Mouse (Mus musculus): ENCODE measurements around the gene Gxylt1. TPM values are rescaled to one million over a fixed set of nuclear protein-coding genes. Genes with fewer than 3 reads are reported as not detected.
"Not testable (repeated sequence)": the region's sequence is repeated elsewhere in the genome, so short reads cannot be mapped to it uniquely, and the experiment has no call there.

The Gxylt1 gene
- total RNA-seq (2022) = 10 to 100 TPM; 12.0 to 13.0 (median 12.4) TPM

DNA sequence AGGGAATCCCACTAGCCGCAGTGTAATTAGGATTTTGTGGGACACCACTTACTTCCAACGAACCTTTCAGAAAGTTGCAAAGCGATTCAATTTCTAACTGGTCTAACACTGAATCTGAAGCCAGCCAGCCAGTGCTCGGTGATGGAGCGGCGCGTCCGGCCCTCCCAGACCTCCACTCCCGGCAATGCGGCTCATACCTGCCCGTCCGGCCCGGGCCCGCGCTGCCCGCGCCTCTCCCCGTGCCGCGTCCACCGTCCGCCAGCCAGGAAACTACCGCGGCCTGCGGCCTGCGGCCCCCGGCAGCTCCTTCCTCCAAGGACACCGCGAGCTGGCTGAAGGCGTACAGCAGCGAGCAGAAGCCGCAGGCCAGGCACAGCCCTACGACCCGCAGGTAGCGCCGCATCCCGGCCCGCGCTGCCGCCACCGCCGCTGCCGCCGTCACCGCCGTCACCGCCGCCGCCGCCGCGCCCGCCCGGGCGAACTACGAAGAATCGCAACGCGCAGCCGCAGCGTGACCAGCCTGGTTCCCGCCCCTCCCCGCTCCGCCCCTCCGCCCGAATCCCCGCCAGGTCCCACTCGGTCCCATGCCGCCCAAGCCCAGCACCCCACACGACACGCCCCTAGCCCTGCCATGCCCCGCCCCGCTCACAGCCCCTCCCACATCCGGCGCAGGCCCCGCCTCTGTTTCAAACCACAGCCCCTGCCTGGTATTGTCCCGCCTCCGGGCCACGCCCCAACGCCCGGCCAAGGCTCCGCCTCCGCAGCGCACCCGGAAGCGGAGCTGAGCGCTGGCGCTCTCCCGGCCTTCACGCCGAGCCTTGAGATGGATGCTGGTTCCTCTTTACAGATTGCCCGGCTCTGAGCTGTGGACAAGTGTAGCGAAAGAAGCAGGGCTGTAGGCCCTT lies at the start of gene Gxylt1:
TSS of gene Gxylt1 (minus strand) at position 501 of the 905 bp plus-strand sequence.
- DNase-seq (ENCODE audit: low spot score in 2 of 2) = peak; percentile 99

DNA sequence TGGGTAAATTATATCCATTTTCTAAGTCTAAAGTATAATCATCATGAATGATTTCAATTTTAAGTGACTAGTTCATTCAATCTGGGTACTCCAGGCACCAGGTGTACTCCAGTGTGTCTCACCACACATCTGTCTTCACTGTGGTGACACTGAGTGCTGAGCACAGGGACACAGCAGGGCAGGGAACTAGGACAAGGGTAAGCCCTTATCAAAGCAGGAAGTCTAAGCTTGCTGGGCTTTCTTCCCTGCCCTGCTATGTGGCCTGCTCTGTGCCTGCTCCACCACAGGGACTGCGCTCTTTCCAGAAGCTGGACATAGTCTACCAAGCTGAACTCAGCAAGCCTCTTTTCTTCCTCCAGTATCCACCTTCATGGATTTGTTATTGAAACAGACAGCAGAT lies 43.8 kb upstream of the Gxylt1 start:
- DNase-seq (ENCODE audit: low spot score in 2 of 2) = no peak

DNA sequence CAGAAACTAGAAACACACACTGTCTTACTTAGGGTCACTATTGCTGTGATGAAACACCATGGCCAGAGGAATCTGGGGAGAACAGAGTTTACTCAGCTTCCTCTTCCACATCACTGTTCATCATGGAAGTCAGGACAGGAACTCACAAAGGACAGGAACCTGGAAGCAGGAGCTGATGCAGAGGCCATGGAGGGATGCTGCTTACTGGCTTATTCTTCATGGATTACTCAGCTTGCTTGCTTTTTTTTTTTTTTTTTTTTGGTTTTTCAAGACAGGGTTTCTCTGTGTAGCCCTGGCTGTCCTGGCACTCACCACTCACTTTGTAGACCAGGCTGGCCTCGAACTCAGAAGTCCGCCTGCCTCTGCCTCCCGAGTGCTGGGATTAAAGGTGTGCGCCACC lies 35.3 kb upstream of the Gxylt1 start:
- DNase-seq (ENCODE audit: low spot score in 2 of 2) = not testable (repeated sequence)

DNA sequence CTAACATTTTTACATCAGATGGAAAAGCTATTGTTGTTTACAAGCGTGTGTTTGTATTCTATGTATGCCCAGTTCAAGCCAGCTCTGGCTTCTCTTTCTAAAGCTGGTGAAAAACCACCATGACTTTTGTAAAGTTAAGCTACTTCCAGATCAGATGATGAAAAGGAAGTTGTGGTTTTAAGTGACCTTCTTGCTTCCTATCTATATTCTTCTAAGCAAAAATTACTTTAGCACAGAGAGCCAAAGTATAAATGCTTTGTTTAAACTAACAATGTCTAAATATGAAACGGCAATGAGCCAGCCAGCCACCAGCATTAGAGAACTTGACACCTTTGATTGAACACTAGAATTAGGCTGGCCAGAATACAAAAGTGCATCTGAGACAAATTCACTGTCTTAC lies 23.2 kb upstream of the Gxylt1 start:
- DNase-seq (ENCODE audit: low spot score in 2 of 2) = no peak

DNA sequence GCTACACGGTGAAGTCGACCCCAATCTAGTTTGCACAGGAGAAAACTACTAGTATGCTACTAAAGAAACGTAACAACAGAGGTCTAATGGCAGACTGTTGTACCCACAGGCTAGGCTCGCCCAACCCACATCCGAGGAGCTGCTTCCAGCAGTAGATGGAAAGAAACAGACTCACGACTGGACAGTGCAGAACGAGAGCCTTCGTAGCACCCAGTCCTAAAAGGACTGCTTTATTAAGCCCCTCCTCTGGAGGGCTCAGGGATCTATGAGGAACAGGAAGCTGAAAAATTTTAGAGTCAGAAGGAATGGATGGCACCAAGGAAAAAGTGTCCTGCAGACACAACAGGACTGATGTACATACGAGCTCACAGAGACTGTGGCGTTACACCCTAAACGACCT lies 19.5 kb upstream of the Gxylt1 start:
- DNase-seq (ENCODE audit: low spot score in 2 of 2) = no peak

DNA sequence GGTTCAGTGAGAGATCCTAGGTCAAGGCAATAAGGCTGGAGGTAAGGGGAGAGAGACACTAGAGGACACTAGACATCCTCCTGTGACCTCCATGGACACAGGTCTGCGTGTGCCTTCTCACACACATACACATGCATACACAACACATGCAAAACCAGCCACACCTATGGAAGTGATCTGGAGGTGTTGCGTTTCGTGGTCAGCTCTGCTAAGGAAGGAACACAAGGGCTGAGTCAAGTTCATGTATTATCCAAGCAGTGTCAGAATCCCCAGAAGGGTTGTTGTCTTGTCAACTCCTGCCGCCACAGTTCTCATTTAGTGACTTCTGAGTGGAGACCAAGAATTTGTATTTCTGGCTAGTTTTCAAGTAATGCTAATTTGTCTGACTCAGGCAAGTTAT lies 13.3 kb upstream of the Gxylt1 start:
- no peak for DNase-seq (ENCODE audit: low spot score in 2 of 2)

DNA sequence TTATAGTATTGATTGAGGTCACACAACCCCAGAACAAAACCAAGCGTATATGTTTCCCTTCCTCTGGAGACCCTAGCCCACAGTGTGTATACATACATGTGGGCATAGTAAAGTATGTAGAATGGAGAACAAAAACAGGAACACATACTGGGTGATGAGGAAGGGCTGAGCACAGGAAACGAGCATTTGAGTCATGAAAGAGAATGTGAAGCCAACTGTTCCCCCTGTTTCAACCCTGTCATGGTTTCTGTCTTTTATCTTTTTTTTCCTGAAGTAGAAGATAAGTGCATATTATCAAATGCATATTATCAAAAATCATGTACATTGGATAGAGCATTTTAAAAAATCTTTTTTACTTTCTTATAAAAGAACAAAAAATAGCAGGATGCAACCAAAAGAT lies 12.6 kb upstream of the Gxylt1 start:
- DNase-seq (ENCODE audit: low spot score in 2 of 2) = no peak

DNA sequence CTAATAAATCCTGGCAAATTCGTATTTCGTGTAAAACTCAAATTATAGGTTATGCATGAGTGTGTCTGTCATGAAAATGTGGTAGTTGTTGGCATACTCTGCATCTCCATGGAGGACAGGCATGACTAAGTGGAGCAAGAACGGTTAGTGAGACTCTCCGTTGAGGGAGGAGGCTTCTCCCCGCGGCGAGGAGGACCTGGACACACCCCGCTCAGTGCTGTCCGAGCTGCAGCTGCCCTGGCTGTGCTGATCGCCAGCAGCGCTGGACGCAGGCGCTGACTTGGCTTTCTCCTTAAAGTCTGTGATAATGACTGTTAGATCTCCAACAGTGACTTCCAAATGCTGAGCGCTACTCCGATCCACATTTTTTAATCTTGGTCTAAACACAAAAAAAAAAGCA lies 10.3 kb upstream of the Gxylt1 start:
- DNase-seq (ENCODE audit: low spot score in 2 of 2) = no peak

DNA sequence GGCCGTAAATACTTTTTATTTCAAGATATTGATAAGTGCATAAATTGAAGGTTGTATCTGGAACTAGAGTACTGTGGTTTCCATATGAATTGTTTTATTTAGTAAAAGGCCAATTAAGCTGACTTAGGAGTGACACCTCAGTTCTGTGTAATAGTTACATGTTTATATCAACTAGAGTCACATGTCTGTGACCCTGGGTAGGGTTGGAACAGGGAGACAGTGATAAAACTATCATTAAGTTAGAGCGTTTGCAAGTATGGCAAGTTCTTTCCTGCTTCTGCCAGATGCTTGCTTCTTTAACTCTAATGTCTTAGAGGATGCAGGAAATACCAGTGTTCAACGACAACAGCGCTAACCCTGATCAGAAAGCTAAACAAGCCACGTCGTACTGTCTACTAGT lies 9.3 kb upstream of the Gxylt1 start:
- DNase-seq (ENCODE audit: low spot score in 2 of 2) = no peak

DNA sequence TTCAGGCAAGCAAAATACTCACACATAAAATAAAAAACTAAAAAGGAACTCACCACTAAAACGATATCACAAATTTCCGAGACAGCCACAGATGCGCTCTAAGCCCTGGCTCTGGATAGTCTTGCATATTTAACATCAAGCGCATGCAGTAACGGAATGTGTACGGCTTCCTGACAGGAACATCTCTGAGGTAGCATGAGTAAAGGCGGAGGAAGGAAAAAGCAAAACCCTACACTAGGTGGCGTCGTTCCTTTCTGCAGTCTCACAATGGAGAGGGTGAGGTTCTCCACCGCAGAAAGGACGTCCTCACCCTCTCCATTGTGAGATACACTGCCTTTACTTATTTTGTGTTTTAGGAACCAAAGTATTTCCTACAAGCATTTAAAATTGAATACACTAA lies 8.4 kb upstream of the Gxylt1 start:
- no peak for DNase-seq (ENCODE audit: low spot score in 2 of 2)

DNA sequence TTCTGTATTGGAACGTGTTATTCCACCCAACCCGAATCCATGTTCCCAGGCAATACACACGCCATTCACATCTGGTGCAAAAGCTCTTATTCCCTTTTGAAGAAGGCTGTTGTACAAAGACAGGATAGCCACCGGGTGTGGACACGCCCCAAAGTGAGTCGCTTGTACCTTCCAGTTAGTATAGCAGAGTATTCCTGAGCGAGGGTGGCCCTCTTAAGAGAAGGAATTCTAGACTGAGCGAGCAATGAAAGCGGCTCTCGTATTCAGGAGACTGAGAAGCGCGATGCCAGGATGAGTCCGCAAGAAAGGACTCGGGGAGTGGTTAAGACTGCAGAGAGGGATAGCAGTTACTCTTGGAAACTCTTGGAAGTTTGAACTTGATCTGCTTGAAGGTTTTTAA lies 1.3 kb upstream of the Gxylt1 start:
- DNase-seq (ENCODE audit: low spot score in 2 of 2) = no peak

DNA sequence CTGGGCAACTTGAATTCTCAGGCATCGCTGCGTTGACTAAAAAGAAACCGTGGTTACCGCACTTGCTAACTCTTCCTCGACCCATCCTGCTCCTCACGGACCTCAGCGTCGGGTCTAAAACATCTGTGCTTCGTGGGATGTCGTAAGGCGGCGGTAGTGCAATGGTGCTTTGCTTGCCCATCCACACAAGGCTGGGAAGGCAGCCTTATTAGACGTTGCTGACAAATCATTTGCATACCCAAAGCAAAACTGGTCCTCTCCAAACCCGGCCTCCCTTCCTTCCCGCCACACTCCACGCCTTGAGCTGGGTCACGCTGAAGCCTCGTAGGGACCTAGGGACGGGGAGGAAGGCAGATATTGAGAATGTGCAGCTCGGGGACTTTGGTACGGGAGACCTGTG lies 644 bp upstream of the Gxylt1 start:
- no peak for DNase-seq (ENCODE audit: low spot score in 2 of 2)

DNA sequence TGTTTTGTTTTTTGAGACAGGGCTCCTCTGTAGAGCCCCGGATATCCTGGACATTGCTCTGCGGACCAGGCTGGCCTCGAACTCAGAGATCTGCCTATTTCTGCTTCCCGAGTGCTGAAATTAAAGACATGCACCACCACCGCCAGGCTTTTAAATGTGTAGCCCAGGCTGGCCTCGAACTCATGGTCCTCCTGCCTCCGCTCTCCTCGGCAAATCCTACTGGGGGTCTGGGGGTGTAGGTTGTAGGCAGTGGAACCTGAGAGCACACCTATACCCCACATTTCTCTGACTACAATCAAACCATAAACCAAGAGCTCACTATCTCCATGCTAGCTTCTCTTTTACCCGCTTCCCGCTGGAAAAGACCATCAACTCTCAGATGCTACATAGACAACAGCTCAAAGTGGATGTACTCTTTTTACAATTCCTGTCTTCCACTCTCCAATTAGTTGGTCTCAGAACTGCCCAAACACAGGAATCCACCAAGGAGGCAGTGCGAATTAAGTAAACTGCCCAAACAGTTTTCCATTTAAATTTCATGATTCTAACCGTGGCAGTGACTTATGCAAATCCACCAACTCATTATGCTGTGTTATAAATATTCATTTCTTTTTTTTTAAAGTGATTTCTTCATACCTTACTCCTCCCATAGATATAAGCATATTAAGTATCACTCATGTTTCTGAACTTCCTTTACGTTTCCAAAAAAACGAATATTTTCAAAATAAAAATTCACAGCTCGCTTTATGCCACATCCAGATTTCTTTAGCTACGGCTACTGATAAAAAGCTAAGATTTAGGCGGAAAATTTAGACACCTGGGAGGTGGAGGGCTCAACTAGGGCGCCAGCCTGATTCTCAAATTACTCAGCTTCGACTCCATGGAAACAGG lies 946 bp downstream of the Gxylt1 start:
- DNase-seq (ENCODE audit: low spot score in 2 of 2) = no peak

DNA sequence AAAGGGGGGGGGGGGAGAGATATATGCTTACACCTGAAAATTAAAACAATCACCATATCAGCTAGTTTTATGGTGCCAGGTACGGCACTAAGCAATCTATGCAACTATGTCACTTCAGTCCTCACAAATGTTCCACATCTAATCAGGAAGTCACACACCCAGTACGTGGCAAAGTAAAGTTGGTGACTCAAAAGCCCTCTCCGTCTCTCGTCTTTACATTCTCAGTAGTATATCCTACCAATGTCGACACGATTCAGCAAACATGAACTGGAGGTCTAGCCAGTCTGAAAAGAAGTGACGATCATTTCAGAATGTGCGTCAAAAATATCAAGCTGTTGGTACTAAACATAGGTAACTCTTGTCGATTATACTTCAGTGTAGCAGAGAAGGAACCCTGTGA lies 2.0 kb downstream of the Gxylt1 start:
- no peak for DNase-seq (ENCODE audit: low spot score in 2 of 2)

DNA sequence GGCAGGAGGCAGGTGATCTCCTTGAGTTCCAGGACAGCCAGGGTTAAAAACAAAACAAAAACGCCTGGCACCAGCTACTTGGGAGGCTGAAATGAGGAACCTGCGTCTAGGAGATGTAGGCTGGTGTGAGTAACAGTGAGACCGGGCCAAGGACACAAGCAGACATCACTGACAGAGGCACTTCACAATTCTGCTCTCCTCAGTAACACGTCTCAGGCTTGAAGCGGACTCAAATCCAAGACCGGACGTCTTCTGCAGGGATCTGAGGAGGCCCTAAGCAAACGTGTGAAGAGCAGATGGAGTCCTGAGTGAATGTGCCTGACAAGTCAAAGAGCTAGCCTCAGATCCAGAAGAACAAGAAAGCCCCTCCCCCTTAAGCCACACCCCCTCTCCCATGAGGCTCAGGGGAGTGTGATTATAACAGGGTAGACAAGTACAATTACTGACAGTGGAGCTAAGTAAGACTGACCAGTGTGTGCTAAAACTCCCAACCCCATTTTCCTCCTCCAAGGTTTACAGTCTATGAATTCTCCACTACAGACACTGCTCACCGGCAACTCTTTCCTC lies 4.6 kb downstream of the Gxylt1 start:
- no peak for DNase-seq (ENCODE audit: low spot score in 2 of 2)

DNA sequence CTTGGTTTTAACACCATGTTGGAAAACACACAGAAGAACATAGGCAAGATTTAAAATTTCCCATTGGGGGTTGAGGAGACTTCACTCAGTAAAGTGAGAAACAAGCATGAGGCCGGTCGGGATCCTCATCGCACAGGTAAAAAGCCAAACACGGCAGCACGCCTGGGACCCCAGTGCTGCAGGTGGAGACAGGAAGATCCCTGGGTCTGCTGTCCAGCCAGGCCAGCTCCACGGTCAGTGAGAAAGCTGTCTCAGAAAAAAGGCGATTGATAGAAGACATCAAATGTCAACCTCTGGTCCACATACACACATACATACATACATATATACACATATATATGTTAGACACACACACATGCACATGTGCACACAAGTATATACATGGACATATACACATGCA lies 5.4 kb downstream of the Gxylt1 start:
- no peak for DNase-seq (ENCODE audit: low spot score in 2 of 2)

DNA sequence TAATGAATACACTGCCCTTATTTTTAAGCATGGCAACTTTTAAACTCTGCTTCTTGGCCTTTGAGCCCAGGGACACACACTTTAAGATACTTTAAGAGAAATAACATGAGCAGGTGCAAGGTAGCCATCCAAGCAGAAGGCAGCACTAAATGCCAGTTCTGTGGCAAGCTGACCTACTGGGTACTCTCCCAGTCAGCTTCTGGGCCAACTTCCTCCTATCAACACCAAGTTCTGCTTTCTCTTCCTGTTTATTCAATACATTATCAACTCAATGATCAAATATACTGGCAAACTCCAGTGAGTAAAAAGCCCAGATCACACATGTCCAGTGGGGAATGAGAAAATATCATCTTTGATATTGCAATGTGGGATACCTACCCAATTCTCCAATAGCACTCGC lies 7.0 kb downstream of the Gxylt1 start:
- DNase-seq (ENCODE audit: low spot score in 2 of 2) = no peak

DNA sequence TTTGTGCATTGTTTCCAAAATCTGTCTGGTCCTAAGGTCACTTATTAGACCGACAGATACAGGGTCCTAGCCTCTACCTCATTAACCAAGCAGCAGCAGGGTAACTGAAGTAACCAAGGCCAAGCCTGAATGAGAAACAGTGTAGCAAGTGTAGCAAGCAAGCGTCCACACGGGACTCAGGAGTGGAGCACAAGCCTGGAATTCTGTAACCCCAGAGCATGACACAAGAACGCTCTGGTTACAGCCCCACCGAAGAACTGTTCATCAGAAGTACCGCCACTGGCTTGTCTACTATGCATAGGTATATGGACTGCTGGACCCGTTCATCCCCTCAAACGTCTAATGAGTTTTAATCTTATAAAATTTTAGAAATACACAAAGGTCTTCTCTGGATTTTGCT lies 7.5 kb downstream of the Gxylt1 start:
- DNase-seq (ENCODE audit: low spot score in 2 of 2) = no peak

DNA sequence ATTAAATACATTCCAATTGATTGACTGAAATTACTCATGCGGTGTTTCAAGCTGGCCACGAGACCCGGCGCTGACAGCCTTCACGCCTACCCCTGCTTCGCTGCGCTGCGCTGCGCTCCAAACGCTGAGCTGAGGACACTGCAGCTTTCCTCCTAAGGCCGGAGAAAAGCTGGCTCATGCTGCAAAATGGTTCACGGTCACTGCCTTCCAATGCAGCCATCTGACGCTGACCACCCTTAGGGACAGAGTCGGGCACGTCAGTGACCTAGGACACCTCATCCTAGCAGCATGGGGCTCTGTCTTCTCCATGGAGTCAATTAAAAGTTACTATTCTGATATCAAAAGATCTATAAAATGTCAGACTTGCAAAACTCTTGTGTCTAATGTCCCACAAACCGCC lies 8.6 kb downstream of the Gxylt1 start:
- DNase-seq (ENCODE audit: low spot score in 2 of 2) = no peak

DNA sequence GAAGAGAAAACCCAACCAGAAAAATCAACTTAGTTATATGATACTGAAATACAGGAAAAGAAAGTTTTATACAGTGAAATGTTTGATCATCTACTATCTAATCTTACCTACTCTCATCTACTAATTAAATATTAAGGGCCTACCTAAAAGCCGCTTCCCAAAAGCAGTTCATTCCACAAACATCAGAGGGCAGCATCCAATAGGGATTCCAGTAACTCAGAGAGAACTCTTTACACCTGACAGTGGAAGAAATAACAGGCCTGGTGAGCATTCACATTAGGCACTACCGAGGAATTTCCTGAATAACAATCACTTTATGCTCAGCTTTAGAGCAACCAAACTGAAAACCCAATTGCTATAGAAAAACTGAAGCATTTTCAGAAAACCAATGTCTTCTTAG lies 9.3 kb downstream of the Gxylt1 start:
- peak; percentile 41 to 72 for DNase-seq (ENCODE audit: low spot score in 2 of 2)

DNA sequence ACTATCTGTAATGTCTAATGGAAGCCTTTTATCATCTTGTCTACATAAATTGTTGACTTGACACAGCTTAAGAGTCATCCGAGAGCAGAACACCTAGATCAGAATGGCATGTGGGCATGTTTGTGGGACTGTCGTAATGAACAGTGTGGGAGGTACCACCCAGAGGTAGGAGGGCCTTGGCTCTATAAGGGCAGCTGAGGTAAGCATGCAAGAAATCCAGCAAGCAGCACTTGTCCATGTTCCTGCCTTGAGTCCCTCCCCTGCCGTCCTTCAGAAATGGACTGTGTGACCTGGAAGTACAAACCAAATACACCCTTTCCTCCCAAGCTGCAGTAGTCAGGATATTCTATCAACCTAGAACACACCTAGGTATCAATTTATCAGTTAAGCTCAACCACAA lies 9.7 kb downstream of the Gxylt1 start:
- DNase-seq (ENCODE audit: low spot score in 2 of 2) = no peak

DNA sequence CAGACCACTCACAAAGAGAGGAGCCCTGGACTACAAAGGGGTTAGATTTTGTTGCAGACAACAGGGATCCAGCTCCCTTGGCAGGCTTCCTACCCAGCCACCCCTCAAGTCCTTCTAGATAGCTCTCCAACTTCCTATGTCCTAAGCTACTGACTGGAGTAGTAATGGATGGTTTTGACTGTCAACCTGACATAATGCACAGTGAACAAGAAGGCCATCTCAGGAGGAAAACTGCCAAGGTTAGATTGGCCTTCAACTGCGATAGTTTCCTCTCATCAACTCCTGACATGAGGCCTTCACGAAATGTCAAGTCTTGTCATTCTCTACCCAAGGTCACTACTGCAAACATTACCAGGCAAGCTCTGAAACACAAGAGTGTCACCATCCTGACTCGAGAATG lies 10.8 kb downstream of the Gxylt1 start:
- no peak for DNase-seq (ENCODE audit: low spot score in 2 of 2)

All from layer of hippocampus, adult 8-10 months (tissue).